Mouse (Mus musculus) small intestine, adult 2 months (tissue): ENCODE results near the gene Hist1h4f.

ENCODE experiments used
- CTCF ChIP-seq: fragments of 200-500 bp; IDR thresholded peaks from 2 replicates; pipeline ENCODE4 v1.5.1; 2012; ENCODE audit warnings: low read depth, mild to moderate bottlenecking, control low read depth, inconsistent platforms, low read length, moderate library complexity, mixed read lengths; ENCODE audit not compliant: insufficient replicate concordance, insufficient read length; ENCODE audit errors: extremely low read depth
- POLR2A ChIP-seq: fragments of 200-500 bp; IDR thresholded peaks from 2 replicates; pipeline ENCODE4 v1.6.1; 2012; ENCODE audit warnings: low read depth, mild to moderate bottlenecking, control low read depth, inconsistent platforms, low read length, moderate library complexity

- TF ChIP-seq CTCF, result no peak
- TF ChIP-seq POLR2A, result no peak
Measured at GRCm38 (mm10) chr13:23525901-23526300, 25.5 kb downstream of the Hist1h4f start.
